Mouse (Mus musculus) ES-Bruce4 (cell line): ENCODE measurements around the gene Galt. TPM values are rescaled to one million over a fixed set of nuclear protein-coding genes. Genes with fewer than 3 reads are reported as not detected.
A peak's percentile ranks its signal among the peaks of the same experiment; 100 is the strongest.
"Not testable (repeated sequence)": the region's sequence is repeated elsewhere in the genome, so short reads cannot be mapped to it uniquely, and the experiment has no call there.

Source experiments
- H3K27ac ChIP-seq: 2 replicates; pipeline ENCODE4 v1.5.1; 2012; ENCODE audit warnings: low read length, inconsistent platforms; ENCODE audit not compliant: insufficient read depth
- H3K27me3 ChIP-seq: 2 replicates; pipeline ENCODE4 v1.6.1; 2012; ENCODE audit warnings: mild to moderate bottlenecking, low read length, inconsistent platforms; ENCODE audit not compliant: control insufficient read depth, poor library complexity, insufficient read depth, severe bottlenecking
- H3K36me3 ChIP-seq: 2 replicates; pipeline ENCODE4 v1.6.1; 2012; ENCODE audit warnings: inconsistent platforms, mild to moderate bottlenecking, low read length, moderate library complexity; ENCODE audit not compliant: control insufficient read depth, poor library complexity, insufficient read depth, severe bottlenecking
- H3K4me1 ChIP-seq: one replicate; pipeline ENCODE4 v1.8.1; 2011; ENCODE audit warnings: low read length; ENCODE audit not compliant: control insufficient read depth, insufficient read depth
- H3K4me3 ChIP-seq: 2 replicates; pipeline ENCODE4 v1.5.1; 2011; ENCODE audit warnings: low read depth, mild to moderate bottlenecking, low read length
- H3K9ac ChIP-seq: 2 replicates; pipeline ENCODE4 v1.6.1; 2012; ENCODE audit warnings: low read depth, mild to moderate bottlenecking, inconsistent platforms; ENCODE audit not compliant: poor library complexity, severe bottlenecking
- H3K9me3 ChIP-seq: replicated peaks from 2 replicates; pipeline ENCODE4 v1.6.1; 2012; ENCODE audit warnings: mild to moderate bottlenecking, low read length, inconsistent platforms; ENCODE audit not compliant: control insufficient read depth, poor library complexity, insufficient read depth, severe bottlenecking
- CTCF ChIP-seq: IDR thresholded peaks from one replicate; pipeline ENCODE4 v1.8.1; 2011; ENCODE audit warnings: low read depth, low read length
- EP300 ChIP-seq: IDR thresholded peaks from 2 replicates; pipeline ENCODE4 v1.6.1; 2011; ENCODE audit warnings: low read depth, low read length; ENCODE audit not compliant: insufficient read depth
- POLR2A ChIP-seq: IDR thresholded peaks from one replicate; pipeline ENCODE4 v1.8.1; 2011; ENCODE audit warnings: low read length; ENCODE audit not compliant: insufficient read depth
- polyA plus RNA-seq: library from polyadenylated mRNA; stranded (reverse); fragments of >200 nt; gene quantifications from 2 replicates; pipeline ENCODE4 v1.2.4, GENCODE M21; 2011; ENCODE audit warnings: low read depth; ENCODE audit not compliant: missing spikeins, insufficient read depth, insufficient read length

The Galt gene
- polyA plus RNA-seq, 1 experiment: 21.7 TPM

- Histone ChIP-seq H3K9me3 (no peaks in the 10 kb centered on the region), H3K36me3 (peaks cover 8% of the 10 kb centered on the region), H3K4me3 (peak overlapping the region; percentile 62), H3K4me1 (peaks cover 3% of the 10 kb centered on the region), H3K9ac (peak overlapping the region; percentile 17; the same call in 1 of the 2 replicates), H3K27ac (no peak overlapping the region), H3K27me3 (no peaks in the 10 kb centered on the region)
- no peak for TF ChIP-seq CTCF
- no peak for TF ChIP-seq EP300
- TF ChIP-seq POLR2A: no peak
These were observed 4.7 kb downstream of the Galt start for GRCm38 (mm10) chr4:41759656-41760287.

- TF ChIP-seq POLR2A (no peak), CTCF (peak; percentile 26)
- peaks cover 3% of the 10 kb centered on the region for H3K4me1 ChIP-seq
These were observed 5.3 kb downstream of the Galt start for GRCm38 (mm10) chr4:41760288-41760721.

GRCm38 (mm10) chr4:41760911-41761310 is 5.9 kb downstream of the Galt start:
- no peak for TF ChIP-seq CTCF
- no peak for TF ChIP-seq POLR2A
- no peak for TF ChIP-seq EP300
- no peak overlapping the region for H3K27ac ChIP-seq
- peaks cover 3% of the 10 kb centered on the region for H3K4me1 ChIP-seq

More at GRCm38 (mm10) chr4:41760288-41760721, 5.3 kb downstream of the Galt start:
- H3K27ac ChIP-seq: no peak overlapping the region
- peak overlapping the region; percentile 62 for H3K4me3 ChIP-seq
- H3K9me3 ChIP-seq: no peaks in the 10 kb centered on the region
- H3K9ac ChIP-seq: peak overlapping the region; percentile 17; the same call in 1 of the 2 replicates
- H3K27me3 ChIP-seq: no peaks in the 10 kb centered on the region
- H3K36me3 ChIP-seq: peaks cover 8% of the 10 kb centered on the region

GRCm38 (mm10) chr4:41761680-41762079 is 6.7 kb downstream of the Galt start:
- Histone ChIP-seq H3K9me3 (no peaks in the 10 kb centered on the region), H3K27me3 (no peaks in the 10 kb centered on the region), H3K4me3 (no peak overlapping the region), H3K9ac (0 out of 2 replicates have a peak overlapping the region, but pooled peaks have one; percentile 18), H3K36me3 (peaks cover 8% of the 10 kb centered on the region), H3K4me1 (peaks cover 3% of the 10 kb centered on the region), H3K27ac (no peak overlapping the region)
- no peak for TF ChIP-seq EP300
- TF ChIP-seq POLR2A: no peak
- no peak for TF ChIP-seq CTCF

More at GRCm38 (mm10) chr4:41760911-41761310, 5.9 kb downstream of the Galt start:
- no peak overlapping the region for H3K4me3 ChIP-seq
- H3K9ac ChIP-seq: no peak overlapping the region
- H3K36me3 ChIP-seq: peaks cover 8% of the 10 kb centered on the region
- no peaks in the 10 kb centered on the region for H3K27me3 ChIP-seq
- H3K9me3 ChIP-seq: no peaks in the 10 kb centered on the region

- no peaks in the 10 kb centered on the region for H3K9me3 ChIP-seq
- peak overlapping the region; percentile 18; the same call in 1 of the 2 replicates for H3K9ac ChIP-seq
- no peaks in the 10 kb centered on the region for H3K27me3 ChIP-seq
- H3K27ac ChIP-seq: no peak overlapping the region
- peaks cover 3% of the 10 kb centered on the region for H3K4me1 ChIP-seq
- H3K4me3 ChIP-seq: 0 out of 2 replicates have a peak overlapping the region, but pooled peaks have one; percentile 1
- TF ChIP-seq EP300: no peak
- TF ChIP-seq CTCF: no peak
- no peak for TF ChIP-seq POLR2A
- H3K36me3 ChIP-seq: peaks cover 8% of the 10 kb centered on the region
These were observed 7.2 kb downstream of the Galt start for GRCm38 (mm10) chr4:41762099-41762687.

GRCm38 (mm10) chr4:41762688-41763114 is 7.7 kb downstream of the Galt start:
- not testable (repeated sequence) for H3K4me1 ChIP-seq, H3K36me3 ChIP-seq, H3K27me3 ChIP-seq, H3K9me3 ChIP-seq, H3K27ac ChIP-seq, H3K9ac ChIP-seq
- 0 out of 2 replicates have a peak overlapping the region, but pooled peaks have one; percentile 1 for H3K4me3 ChIP-seq

GRCm38 (mm10) chr4:41763176-41763575 is 8.1 kb downstream of the Galt start:
- not testable (repeated sequence) for H3K9ac ChIP-seq, H3K27ac ChIP-seq, H3K4me1 ChIP-seq, H3K36me3 ChIP-seq, H3K27me3 ChIP-seq, H3K9me3 ChIP-seq, H3K4me3 ChIP-seq

GRCm38 (mm10) chr4:41767301-41767700 is 12.3 kb downstream of the Galt start:
- H3K27me3 ChIP-seq: not testable (repeated sequence)

More at GRCm38 (mm10) chr4:41767301-41767700, 12.3 kb downstream of the Galt start:
- H3K36me3 ChIP-seq, H3K4me3 ChIP-seq, H3K9me3 ChIP-seq, H3K4me1 ChIP-seq, H3K27ac ChIP-seq, H3K9ac ChIP-seq: not testable (repeated sequence)
